Mouse (Mus musculus) macrophage (primary cell): ENCODE data around the gene Hist1h1d. TPM values are rescaled to one million over a fixed set of nuclear protein-coding genes. Genes with fewer than 3 reads are reported as not detected.

Experiments used
- H3K27ac ChIP-seq: fragments of 350-480 bp; formaldehyde crosslinking; 2 replicates; pipeline ENCODE4 v1.9.0; 2021
- H3K36me3 ChIP-seq: fragments of 350-480 bp; formaldehyde crosslinking; 2 replicates; pipeline ENCODE4 v1.9.0; 2021; ENCODE audit errors: inconsistent target
- H3K4me3 ChIP-seq: fragments of 350-480 bp; formaldehyde crosslinking; 2 replicates; pipeline ENCODE4 v1.9.0; 2021; ENCODE audit errors: inconsistent target
- H3K79me2 ChIP-seq: fragments of 350-480 bp; formaldehyde crosslinking; 2 replicates; pipeline ENCODE4 v1.9.0; 2021; ENCODE audit errors: inconsistent target
- WGBS: methylation state at CpG from one replicate; pipeline ENCODE4 v1.1.7; 2026; ENCODE audit warnings: inconsistent platforms; ENCODE audit not compliant: missing documents; 5-methylcytosine and 5-hydroxymethylcytosine counted together
- polyA plus RNA-seq: library from polyadenylated mRNA; stranded (reverse); fragments of 250-400 nt; gene quantifications from 3 replicates; pipeline ENCODE4 v1.2.4, GENCODE M21; 2018; ENCODE audit warnings: inconsistent platforms

The Hist1h1d gene
- polyA plus RNA-seq, 1 experiment from 2014 or later = 0.10 TPM

DNA sequence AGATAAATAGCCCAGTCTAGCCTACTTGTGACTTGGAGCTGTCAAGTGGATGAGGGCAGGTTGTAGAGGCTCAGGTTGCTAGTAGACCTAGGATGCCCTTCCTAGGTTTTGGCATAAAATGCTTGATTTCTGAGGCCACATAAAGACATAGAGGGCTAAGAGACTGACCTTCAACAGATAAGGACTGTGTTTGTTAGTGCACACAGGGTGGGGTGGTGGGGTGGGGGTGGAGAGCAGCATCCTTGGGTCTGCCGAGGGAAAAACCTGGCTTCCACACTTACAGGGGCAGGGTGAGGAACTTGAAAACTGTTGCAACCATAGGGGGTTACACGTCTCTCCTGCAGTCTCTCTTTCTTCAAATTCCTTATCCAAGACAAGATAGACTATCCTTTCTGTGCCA is 42.1 kb downstream of the Hist1h1d start:
- no peak overlapping the region for H3K27ac ChIP-seq
- 79% methylated on average over 2 of the region's 2 CpGs for WGBS
- H3K4me3 ChIP-seq = no peak overlapping the region
- H3K79me2 ChIP-seq = no peaks in the 10 kb centered on the region
- no peaks in the 10 kb centered on the region for H3K36me3 ChIP-seq

DNA sequence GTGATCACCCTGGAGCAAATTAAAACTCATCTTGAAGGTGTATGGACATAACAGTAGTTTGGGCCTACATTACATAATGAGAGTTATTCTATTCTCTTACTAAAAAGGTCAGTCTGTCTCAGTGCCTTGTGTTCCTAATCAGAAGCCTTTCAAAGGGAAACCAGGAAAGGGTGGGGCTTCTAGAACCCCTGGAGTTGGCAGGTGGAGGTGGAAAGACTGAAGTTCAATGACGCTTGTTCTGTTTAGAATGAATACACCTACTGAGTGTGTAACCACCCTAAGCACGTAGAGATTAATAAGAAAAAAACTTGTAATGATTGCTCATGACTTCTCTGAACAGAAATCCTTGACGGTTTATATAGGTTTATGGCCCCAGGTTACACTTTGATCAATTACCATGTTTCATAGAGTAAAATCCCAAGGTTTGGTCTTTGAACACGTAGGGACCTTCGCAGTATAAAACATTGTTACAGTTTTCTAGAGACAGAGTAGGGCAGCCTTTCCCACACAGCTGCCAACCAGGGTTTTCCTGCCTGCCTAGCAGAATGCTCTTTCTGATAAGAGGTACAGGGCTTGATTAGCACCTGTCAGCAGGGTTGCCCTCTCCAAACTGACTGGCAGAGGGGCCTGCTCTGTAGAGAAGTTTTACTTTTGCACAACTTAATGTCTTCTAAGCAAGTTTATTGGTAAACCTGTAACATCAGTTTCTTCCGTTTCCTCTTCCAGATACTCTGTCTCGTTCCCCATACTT is 42.7 kb downstream of the Hist1h1d start:
- Histone ChIP-seq H3K79me2 (no peaks in the 10 kb centered on the region), H3K36me3 (no peaks in the 10 kb centered on the region), H3K27ac (no peak overlapping the region), H3K4me3 (no peak overlapping the region)
- 95% methylated on average over 7 of the region's 7 CpGs for whole genome bisulfite sequencing

DNA sequence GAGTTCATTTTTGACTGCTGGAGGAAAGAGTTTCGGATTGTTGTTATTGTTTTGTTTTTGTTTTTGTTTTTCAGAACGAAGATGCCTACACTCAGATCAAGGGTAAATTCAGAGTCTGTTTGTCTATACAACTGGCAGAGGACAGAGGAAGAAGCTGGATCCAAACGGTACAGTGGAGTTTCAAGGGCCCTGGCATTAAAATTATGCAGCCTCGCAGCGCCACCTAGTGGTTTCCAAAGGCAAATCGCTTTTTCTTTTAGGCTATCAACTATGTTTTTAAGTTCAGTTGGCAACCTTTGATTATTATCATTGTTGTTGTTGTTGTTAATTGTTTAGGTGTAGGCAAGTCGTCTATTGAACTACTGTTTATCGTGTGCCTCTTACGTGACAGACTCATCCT is 44.9 kb downstream of the Hist1h1d start:
- WGBS = 9% methylated on average over 9 of the region's 9 CpGs

DNA sequence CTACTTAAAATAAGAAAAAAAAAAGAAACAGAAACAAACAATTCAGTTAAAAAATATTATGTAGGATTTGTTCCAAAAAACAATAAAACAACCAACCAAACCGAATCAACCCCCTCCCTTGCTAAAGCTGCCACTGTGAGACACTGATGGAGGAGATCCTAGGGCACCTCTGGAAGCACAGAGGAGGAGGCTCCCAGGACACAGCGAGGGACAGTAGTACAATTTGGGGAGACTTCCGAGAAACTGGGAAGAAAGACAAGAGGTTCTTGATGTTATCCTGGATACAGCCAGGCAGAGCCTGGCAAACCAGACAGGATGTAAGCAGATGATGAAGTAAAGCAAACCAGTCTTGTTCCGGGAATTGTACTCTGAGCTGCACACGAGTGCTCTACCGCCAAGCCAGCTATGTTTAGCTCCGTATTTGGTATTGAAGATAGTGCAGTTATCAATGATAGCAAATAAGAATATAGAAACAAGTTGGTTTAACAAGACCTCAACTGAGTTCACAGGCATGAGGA is 50.2 kb downstream of the Hist1h1d start:
- WGBS = 83% methylated on average over 7 of the region's 7 CpGs
- H3K27ac ChIP-seq = no peak overlapping the region

More for the DNA sequence above, 44.9 kb downstream of the Hist1h1d start:
- Histone ChIP-seq H3K79me2 (no peaks in the 10 kb centered on the region), H3K27ac (no peak overlapping the region), H3K4me3 (no peak overlapping the region), H3K36me3 (no peaks in the 10 kb centered on the region)

DNA sequence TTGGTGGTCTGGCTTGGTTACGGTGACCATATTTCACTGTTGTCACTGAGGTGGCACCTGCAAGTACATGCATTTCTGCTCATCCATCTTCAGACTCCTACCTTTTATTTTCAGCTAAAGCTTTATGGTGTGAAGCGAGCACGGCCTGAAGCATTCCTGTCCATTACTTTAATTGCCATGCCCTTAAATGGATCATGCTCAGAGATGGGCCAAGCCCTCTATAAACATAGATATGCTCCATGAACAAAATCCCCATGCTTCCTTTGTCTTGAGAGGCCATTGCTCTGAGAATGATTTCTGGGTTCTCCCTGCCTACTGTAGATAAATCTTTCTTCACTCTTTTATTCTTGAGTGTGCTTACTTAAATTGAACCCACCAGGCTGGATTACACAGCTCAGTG is 51.4 kb downstream of the Hist1h1d start:
- H3K36me3 ChIP-seq = no peaks in the 10 kb centered on the region
- 93% methylated on average over 3 of the region's 3 CpGs for WGBS

More for the DNA sequence above, 50.2 kb downstream of the Hist1h1d start:
- Histone ChIP-seq H3K4me3 (no peak overlapping the region), H3K79me2 (no peaks in the 10 kb centered on the region), H3K36me3 (no peaks in the 10 kb centered on the region)

DNA sequence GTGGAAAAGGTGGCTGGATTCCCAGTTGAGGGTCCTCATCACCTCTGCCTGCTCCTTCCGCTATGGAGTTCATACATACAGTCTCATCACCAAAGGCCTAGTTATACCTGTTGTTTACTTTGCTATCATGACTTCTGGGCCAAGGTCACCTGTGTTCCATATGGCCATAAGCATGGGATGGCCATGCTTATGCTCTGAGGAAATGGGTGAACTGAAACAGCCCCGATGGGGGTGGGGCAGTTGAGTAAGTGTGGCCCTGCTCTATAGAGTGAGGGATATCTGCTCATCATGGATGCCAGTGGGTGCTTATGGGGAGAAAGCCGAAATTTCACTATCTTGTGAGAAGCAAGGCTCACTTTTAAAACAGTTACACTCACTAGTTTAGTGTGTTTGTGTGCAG is 52.0 kb downstream of the Hist1h1d start:
- Histone ChIP-seq H3K4me3 (no peak overlapping the region), H3K27ac (no peak overlapping the region), H3K79me2 (no peaks in the 10 kb centered on the region), H3K36me3 (no peaks in the 10 kb centered on the region)
- 97% methylated on average over 3 of the region's 3 CpGs for WGBS

More for the DNA sequence above, 51.4 kb downstream of the Hist1h1d start:
- no peak overlapping the region for H3K4me3 ChIP-seq
- H3K27ac ChIP-seq = no peak overlapping the region
- H3K79me2 ChIP-seq = no peaks in the 10 kb centered on the region

DNA sequence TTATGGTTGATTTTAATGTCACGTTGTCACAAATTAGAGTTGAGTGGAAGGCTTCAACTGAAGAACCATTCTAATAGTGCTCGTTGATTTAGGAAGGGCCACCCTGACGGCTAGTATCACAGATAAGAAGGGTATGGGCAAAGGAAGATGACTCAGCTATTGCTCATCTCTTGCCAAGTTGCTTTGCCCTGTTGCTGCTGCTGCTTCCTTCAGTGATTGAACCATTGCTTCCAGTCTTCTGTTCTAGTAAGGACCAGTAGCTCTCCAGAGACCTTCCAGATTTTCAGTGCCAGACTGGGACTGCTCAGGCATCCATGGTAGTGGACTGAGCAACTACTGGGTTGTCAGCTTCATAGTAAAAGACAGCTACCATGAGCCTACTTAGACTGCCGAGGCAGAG is 56.1 kb downstream of the Hist1h1d start:
- no peak overlapping the region for H3K27ac ChIP-seq
- no peaks in the 10 kb centered on the region for H3K36me3 ChIP-seq
- H3K4me3 ChIP-seq = no peak overlapping the region
- WGBS = 64% methylated on average over 4 of the region's 4 CpGs
- no peaks in the 10 kb centered on the region for H3K79me2 ChIP-seq

DNA sequence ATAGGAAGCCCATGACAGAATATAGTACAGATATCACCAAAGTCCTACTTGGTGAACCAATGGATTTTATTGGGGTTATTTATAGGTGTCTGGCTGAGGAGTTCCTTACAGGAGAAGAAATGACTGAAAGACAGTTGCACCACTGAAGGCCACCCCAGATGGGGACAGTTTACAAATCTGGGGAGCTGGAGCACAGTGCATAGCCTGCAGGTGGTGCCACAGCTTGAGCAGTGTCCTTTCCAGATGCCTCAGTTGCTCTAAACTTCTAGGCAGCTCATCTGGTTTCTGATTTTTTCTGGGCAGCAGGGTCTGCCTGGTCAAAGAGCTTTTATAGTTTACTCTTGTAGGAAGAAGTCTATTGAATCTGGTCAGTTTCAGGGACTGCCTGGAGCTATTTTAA is 56.8 kb downstream of the Hist1h1d start:
- Histone ChIP-seq H3K27ac (no peak overlapping the region), H3K36me3 (no peaks in the 10 kb centered on the region), H3K4me3 (no peak overlapping the region), H3K79me2 (no peaks in the 10 kb centered on the region)

Other genes starting within 250 kb of the Hist1h1d start
- 12.3 to 19.9 TPM (median 12.8 TPM) in 3 replicates for gene Zfp322a, start 184.1 kb upstream of the Hist1h1d start, polyA plus RNA-seq
- gene Abt1, start 129.4 kb upstream of the Hist1h1d start, polyA plus RNA-seq = 3.5 to 4.4 TPM (median 3.7 TPM) in 3 replicates
- gene Btn1a1, start 87.4 kb upstream of the Hist1h1d start, polyA plus RNA-seq = not detected in 3 replicates
- gene Btn2a2, start 64.4 kb upstream of the Hist1h1d start, polyA plus RNA-seq = not detected in 3 replicates
- gene Hist1h4h, start 22.2 kb upstream of the Hist1h1d start, polyA plus RNA-seq = 1.0 to 1.9 TPM in 2 of 3 replicates, not detected in the other
- not detected in 3 replicates for gene Hist1h2af, start 19.4 kb upstream of the Hist1h1d start, polyA plus RNA-seq
- not detected in 3 replicates for gene Hist1h3g, start 17.8 kb upstream of the Hist1h1d start, polyA plus RNA-seq
- gene Hist1h2bh, start 9.9 kb upstream of the Hist1h1d start, polyA plus RNA-seq = 0.09 to 0.34 TPM (median 0.15 TPM) in 3 replicates
- gene Hist1h3f, start 9.2 kb upstream of the Hist1h1d start, polyA plus RNA-seq = not detected in 3 replicates
- not detected in 3 replicates for gene Hist1h4f, start 1.6 kb upstream of the Hist1h1d start, polyA plus RNA-seq
- gene Hist1h3e, start 9.1 kb downstream of the Hist1h1d start, polyA plus RNA-seq = 0.26 TPM in 1 of 3 replicates, not detected in the others
- 0.70 to 2.0 TPM (median 0.90 TPM) in 3 replicates for gene Hist1h2ae, start 18.0 kb downstream of the Hist1h1d start, polyA plus RNA-seq
- gene Hist1h2bg, start 18.1 kb downstream of the Hist1h1d start, polyA plus RNA-seq = 0.65 to 7.9 TPM (median 2.9 TPM) in 3 replicates
- not detected in 3 replicates for gene Hist1h2bf, start 20.9 kb downstream of the Hist1h1d start, polyA plus RNA-seq
- not detected in 3 replicates for gene Hist1h2ad, start 21.1 kb downstream of the Hist1h1d start, polyA plus RNA-seq
- 0.13 to 1.1 TPM in 2 of 3 replicates, not detected in the other for gene Hist1h3d, start 22.5 kb downstream of the Hist1h1d start, polyA plus RNA-seq
- gene Hist1h4d, start 28.3 kb downstream of the Hist1h1d start, polyA plus RNA-seq = 0.13 TPM in 1 of 3 replicates, not detected in the others
- 0.35 to 1.0 TPM (median 0.76 TPM) in 3 replicates for gene Hist1h2be, start 67.9 kb downstream of the Hist1h1d start, polyA plus RNA-seq
- gene Hist1h1e, start 69.3 kb downstream of the Hist1h1d start, polyA plus RNA-seq = 0.16 to 0.34 TPM (median 0.26 TPM) in 3 replicates
- 0.20 to 0.36 TPM (median 0.33 TPM) in 3 replicates for gene Hist1h2ac, start 130.7 kb downstream of the Hist1h1d start, polyA plus RNA-seq
- 101 to 170 TPM (median 160 TPM) in 3 replicates for gene Hist1h2bc, start 130.9 kb downstream of the Hist1h1d start, polyA plus RNA-seq
- not detected in 3 replicates for gene Hist1h1t, start 142.6 kb downstream of the Hist1h1d start, polyA plus RNA-seq
- gene Hist1h4c, start 145.2 kb downstream of the Hist1h1d start, polyA plus RNA-seq = 0.53 TPM in 1 of 3 replicates, not detected in the others
- gene Hfe, start 157.6 kb downstream of the Hist1h1d start, polyA plus RNA-seq = 27.7 to 67.4 TPM (median 36.4 TPM) in 3 replicates
- 72.8 to 156 TPM (median 87.8 TPM) in 3 replicates for gene Hist1h1c, start 185.5 kb downstream of the Hist1h1d start, polyA plus RNA-seq
- gene Hist1h3c, start 192.3 kb downstream of the Hist1h1d start, polyA plus RNA-seq = not detected in 3 replicates
- not detected in 3 replicates for gene Hist1h2bb, start 193.5 kb downstream of the Hist1h1d start, polyA plus RNA-seq
- gene Hist1h2ab, start 197.9 kb downstream of the Hist1h1d start, polyA plus RNA-seq = not detected in 3 replicates
- not detected in 3 replicates for gene Hist1h3b, start 199.0 kb downstream of the Hist1h1d start, polyA plus RNA-seq
- gene Hist1h4b, start 203.8 kb downstream of the Hist1h1d start, polyA plus RNA-seq = 0.99 TPM in 1 of 3 replicates, not detected in the others
- not detected in 3 replicates for gene Hist1h4a, start 208.0 kb downstream of the Hist1h1d start, polyA plus RNA-seq
- gene Hist1h3a, start 209.1 kb downstream of the Hist1h1d start, polyA plus RNA-seq = not detected in 3 replicates
- gene Hist1h1a, start 210.4 kb downstream of the Hist1h1d start, polyA plus RNA-seq = 0.43 TPM in 1 of 3 replicates, not detected in the others
- not detected in 3 replicates for gene Trim38, start 216.7 kb downstream of the Hist1h1d start, polyA plus RNA-seq